ENCODE assay signal across 13 mouse cellular contexts in the genomic region with DNA sequence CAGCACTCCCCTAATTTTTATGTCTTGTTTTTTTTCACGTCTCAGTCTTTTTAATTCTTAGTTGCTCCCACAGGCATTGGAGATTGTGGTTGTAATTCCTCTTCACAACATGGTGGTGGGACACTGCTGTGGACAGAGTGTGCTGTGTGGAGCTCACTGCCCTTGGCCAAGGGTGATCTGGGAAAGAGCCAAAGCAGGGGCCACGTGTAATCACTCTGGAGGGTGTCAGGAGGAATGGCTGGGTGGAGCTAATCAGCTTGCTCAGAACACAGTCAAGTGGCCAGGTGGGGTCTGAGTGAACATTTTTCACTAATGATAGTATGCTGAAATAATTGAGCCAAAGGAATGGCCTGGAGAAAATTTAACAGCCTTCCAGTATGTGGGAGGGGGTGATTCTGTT. TPM values are rescaled to one million over a fixed set of nuclear protein-coding genes. Genes with fewer than 3 reads are reported as not detected.
"Had no signal": no experiment of that assay in that cellular context is flagged by ENCODE, and none has a peak within 500 bp of the region (broad histone marks: within the 10 kb centered on the region; RNA-seq: fewer than 3 reads in every experiment).

No protein-coding gene starts in this region.

- H3K27ac ChIP-seq: kidney, embryonic 15.5 days; left cerebral cortex, adult 2 months; liver, embryonic 13.5 days; macrophage; midbrain, embryonic 13.5 days had no signal

- H3K36me3 ChIP-seq: kidney, embryonic 15.5 days; liver, embryonic 13.5 days; midbrain, embryonic 13.5 days had no signal

- H3K9ac ChIP-seq: kidney, embryonic 15.5 days; liver, embryonic 13.5 days; lung, embryonic 14.5 days; midbrain, embryonic 13.5 days had no signal

- H3K9me3 ChIP-seq: kidney, embryonic 15.5 days; liver, embryonic 13.5 days; midbrain, embryonic 13.5 days had no signal

- H3K4me1 ChIP-seq: liver, embryonic 13.5 days had no signal

- H3K4me2 ChIP-seq: kidney, embryonic 15.5 days; liver, embryonic 13.5 days; lung, embryonic 14.5 days; midbrain, embryonic 13.5 days had no signal

- H3K27me3 ChIP-seq: liver, embryonic 13.5 days; midbrain, embryonic 13.5 days had no signal

- H3K4me3 ChIP-seq: kidney, embryonic 15.5 days; left cerebral cortex, adult 2 months; liver, embryonic 13.5 days; midbrain, embryonic 13.5 days had no signal

- ATAC-seq: midbrain, embryonic 13.5 days had no signal

- DNase-seq: kidney, adult 8-10 months; kidney, postnatal 10 days; kidney, postnatal 36 days; layer of hippocampus, postnatal 36 days; liver, embryonic 13.5 days; lung, embryonic 14.5 days; thymus, adult 18-20 months; thymus, postnatal 36 days had no signal

RNA-seq across cellular contexts. Expression of gene Bmper, which starts 16.1 kb away (rescaled TPM):
- total RNA-seq: megakaryocyte, adult 5-6 weeks had no signal
- polyA plus RNA-seq: macrophage had no signal
